Mouse (Mus musculus) ovary, postnatal 36 days (tissue): Measurements from ENCODE around the gene Aldoc.
"Not testable (repeated sequence)": the region's sequence is repeated elsewhere in the genome, so short reads cannot be mapped to it uniquely, and the experiment has no call there.

Experiments used
- DNase-seq: peaks from one replicate; pipeline ENCODE4 v3.0.0; 2022; ENCODE audit warnings: low spot score, mixed read lengths

Aldoc gene

DNA sequence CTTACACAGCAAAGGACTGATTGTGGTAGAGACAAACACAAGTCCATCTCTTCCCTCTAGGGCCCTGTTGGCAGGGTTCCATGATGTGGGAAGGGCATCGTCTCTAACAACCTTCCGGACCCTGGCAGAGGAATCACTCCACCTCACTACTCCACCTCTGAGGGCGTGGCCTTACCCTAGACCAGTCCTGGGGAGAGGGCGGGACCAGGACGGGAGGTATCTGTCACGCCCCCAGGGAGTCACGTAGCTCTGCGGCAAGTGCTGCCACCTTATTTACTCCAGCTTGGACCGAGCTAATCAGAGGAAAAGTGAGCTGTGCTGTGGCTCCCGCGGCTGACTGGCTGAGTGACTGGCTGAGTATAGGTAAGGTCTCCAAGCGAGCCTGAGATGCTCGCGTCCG is at the start of gene Aldoc:
TSS of gene Aldoc (plus strand) at position 109 of the 400 bp plus-strand sequence.
- DNase-seq = peak; percentile 82

DNA sequence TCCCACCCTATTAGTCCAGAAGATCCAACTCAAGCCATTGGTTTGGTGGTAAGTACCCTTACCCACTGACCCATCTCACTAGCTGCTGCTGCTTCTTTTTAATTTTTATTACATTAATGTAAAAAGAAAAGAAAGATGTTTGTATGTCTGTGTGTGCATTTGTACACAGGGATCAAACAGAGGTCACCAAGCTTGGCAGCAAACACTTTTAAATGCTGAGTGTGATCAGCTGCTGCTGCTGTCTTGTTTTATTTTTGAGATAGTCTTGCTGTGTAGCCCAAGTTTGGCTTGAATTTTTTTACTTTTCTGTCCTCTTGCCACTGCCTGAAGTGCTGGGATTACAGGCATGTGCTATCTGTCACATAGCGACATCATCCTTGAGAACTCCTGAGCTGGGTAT is 47.2 kb upstream of the Aldoc start:
- DNase-seq = no peak

DNA sequence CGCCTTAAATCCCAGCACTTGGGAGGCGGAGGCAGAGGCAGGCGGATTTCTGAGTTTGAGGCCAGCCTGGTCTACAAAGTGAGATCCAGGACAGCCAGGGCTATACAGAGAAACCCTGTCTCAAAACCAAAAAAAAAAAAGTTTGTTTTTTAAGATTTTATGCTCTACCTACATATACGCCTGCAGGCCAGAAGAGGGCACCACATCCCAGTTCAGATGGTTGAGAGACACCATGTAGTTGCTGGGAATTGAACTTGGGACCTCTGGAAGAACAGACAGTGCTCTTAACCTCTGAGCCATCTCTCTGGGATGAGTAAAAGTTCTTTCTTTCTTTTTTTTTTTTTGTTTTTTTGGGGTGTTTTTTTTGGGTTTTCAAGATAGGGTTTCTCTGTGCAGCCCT is 46.6 kb upstream of the Aldoc start:
- not testable (repeated sequence) for DNase-seq

DNA sequence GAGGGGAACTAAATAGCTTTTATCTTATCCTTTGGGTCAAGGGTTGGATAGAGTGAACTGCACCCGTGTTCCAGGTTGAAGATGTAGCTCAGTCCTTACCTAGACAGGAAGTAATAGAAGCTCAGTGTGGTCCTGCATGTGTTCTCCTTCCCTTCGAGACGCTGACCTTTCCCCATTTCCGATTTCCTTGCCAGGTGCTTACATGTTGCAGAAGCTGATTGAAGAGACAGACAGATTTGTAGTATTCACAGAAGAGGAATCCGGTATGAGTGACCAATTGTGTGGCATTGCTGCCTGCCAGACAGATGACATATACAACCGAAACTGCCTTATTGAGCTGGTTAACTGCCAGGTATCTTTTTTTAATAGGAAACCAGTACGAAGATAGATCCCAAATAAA is 43.9 kb upstream of the Aldoc start:
- DNase-seq = no peak

DNA sequence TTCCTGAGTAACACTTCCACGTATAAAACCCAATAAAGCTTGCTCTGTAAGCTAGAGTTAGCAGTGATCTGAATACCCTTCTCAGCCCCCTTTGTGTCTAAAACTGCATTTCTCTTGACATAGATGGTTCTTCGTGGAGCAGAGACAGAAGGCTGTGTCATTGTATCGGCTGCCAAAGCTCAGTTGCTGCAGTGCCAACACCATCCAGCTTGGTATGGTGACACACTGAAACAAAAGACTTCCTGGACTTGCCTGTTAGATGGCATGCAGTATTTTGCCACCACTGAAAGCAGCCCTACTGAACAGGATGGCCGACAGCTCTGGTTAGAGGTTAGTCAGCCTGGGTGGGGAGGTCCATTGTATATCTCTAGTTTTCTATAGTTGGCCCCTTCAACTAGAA is 43.2 kb upstream of the Aldoc start:
- DNase-seq = no peak

DNA sequence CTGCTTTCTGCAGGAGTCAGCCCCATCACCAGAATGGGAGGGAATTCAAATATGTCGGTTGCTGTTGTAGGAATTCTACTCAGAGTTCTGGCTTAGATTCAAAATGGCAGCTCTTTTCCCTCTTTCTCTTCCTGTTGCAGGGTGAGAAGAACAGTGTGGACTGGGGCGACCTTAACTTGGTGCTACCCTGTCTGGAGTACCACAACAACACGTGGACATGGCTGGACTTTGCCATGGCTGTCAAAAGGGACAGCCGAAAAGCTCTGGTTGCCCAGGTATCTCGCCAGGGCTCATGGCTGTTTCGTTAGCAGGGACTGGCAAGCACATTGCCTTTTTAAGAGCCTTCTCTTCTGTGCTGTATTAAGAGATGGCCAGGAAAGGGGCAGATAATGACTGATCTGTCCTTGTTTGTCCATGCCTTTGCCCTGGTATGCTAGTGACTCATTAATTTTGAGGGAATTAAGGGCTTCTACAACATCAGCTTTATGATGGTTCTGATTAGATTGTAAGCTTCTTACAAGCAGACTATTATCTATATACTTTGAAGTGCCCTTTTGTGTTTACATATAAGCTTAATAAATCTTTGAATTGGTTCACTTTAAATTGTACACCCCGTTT is 33.5 kb upstream of the Aldoc start:
- no peak for DNase-seq

DNA sequence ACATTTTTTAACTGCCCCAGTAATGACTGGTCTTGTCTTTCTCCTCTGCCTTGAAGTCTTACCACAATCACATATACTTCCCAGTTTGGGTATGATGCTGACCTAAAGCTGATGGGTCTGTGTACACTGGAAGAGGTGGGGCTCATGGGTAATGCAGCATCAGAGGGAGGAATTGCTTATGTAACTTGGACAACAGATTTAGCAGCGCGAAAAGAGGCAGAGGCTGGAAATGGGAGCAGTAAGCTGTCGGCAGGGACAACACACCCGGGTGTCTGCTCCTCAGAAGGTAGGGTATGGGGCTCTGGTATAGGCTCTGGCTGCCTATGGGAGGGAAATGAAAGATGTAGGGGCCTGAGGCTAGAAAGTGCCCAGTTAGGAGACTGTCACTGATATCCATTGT is 32.1 kb upstream of the Aldoc start, which contains the start of gene BC030499:
TSS of gene BC030499 (plus strand) at position 188 of the 400 bp plus-strand sequence.
- no peak for DNase-seq

DNA sequence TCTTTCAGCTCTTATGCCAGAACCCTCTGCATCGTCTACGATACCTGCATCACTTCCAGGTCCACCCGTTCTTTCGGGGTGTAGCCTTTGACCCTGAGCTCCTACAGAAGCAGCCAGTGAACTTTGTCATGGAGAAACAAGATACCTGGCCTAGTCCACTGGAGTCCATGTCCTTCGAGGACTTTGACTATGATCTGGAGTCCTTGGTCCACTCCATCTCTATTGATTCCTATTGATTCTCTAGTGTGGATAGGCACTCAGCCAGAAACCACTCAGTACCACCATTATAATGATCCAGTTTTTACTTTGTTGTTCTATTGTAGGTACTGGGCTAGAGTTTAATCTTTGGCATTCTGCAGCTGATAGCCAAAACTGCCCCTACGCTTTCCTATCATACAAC is 28.2 kb upstream of the Aldoc start:
- DNase-seq = no peak

DNA sequence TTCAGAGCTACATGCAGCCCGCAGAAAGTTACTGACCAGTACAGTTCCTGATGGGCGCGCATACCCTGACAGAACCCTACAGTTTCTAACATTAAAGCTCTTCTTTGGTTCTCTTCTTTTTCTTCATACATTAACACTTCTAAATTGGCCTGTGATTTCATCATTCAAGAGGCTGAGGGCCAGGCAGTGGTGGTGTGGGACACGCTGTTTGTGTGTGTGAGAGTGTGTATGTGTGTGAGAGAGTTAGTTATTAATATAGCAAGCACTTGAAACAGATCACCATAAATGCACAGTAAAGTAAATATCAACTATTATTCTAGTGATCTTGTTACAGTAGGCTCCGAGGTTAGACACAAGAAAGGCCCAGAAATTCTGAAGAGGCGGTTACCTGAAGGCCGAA is 21.9 kb upstream of the Aldoc start:
- DNase-seq = no peak

DNA sequence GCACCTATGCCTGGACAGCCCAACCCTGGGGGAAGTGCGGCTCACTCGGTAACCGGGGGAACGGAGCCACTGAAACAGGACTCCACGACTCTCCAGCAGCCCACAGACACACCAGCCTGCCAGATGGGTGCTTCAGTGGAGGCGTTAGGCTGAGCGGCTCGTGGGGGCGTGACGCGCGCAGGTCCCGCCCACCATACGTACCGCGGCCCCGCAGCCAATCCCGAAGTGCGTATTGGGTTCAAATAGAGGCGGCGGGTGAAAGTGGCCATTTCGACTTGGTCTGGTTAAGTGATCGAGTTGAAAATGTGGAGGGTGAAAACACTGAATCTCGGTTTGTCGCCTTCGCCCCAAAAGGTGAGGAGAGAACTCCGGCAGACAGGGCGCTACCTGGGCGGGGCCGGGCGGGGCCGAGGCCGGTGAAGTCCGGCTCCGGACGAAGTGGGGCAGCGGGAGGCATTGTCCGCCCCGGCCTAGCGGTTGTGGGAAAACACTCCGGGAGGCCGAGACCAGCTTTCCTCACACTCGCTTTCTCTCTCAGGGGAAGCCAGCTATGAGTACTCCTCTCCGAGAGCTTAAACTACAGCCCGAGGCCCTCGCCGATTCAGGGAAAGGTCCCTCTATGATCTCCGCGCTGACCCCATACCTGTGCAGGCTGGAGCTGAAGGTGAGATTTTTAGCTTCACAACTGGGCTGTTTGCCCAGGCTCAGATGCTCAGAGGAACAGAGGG is 21.2 kb upstream of the Aldoc start, which contains the start of gene Spag5:
TSS of gene Spag5 (plus strand) at position 173 of the 728 bp plus-strand sequence.
- peak; percentile 89 for DNase-seq

DNA sequence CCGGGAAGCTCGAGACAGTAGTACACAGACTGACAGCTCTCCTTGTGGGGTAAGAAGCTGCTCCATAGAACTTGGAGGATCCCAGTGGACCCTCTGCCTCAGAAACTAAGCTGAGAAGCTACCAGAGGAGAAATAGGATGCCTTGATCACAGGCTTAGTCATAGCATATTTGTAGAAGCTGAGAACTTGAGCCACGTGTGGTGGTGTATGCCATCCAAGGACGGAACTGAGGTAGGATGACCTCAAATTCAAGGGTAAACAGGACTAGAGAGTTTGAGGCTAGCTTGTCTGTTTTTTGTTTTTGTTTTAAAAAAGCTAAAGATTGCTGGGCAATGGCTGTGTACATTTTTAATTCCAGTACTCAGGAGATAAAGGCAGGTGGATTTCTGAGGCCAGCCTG is 17.5 kb upstream of the Aldoc start:
- no peak for DNase-seq

DNA sequence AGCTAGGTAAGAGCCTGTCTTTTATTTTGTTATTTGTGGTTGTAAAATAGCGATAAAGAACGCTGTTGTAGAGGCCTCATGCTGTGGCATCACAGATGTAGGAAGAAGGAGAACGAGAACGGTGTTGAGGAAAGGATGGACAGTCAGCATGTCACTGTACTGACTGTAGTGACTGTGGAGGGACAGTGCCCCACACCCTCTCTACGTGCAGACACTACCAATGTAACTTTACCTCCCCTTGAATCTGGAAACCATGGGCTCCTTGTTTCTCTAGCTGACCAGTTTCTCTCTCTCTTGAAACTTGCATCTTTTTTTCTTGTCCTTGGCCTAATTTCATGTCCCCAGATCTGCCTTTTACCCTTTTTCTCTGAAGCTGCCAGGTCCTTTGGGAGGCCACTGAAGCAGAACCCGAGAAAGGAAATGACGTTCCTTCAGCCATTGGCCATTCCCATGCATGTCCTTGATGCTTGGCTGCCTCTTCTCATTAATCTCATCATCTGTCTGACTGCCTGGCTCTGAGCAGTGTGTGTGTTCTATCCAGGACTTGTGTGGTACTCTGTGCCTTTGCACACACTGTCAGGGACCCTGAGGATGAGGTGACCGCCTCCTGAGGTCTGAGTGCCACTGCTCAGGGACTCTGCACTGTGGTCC is 11.8 kb upstream of the Aldoc start:
- DNase-seq = no peak

DNA sequence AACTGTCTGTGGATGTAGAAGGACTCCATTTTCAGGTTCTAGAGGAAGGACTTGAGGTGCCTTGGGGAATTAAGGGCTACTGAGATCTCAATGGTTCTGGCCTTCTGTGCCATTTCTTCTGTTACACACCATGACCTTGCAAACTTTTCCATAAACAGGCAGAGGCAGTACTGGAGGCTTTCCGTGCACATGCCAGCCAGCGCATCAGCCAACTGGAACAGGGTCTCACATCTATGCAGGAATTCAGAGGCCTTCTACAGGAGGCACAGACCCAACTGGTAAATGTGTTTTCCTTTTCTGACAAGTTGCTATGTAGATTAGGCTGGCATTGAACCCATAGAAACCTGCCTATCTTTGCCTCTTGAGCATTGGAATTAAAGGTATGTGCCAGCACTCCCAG is 9.1 kb upstream of the Aldoc start:
- no peak for DNase-seq

DNA sequence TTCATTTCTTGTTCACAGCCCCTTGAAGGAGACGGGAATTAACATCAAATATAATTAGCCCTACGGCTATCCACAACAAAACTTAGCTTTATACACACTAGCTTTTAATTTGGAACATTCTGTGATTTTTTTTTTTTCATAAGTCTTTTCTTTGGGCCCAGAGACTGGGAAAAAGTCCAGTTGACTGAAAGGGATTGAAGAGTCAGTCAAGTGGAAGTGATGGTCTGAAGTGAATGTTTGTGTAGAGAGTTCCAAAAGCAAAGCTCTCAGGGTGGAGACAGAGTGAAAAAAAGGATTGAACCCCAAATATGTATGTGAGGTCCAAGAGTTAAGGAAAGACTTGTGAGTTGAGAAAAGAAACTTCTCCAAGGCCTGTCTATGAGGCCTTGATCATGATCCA is 4.4 kb upstream of the Aldoc start:
- no peak for DNase-seq

DNA sequence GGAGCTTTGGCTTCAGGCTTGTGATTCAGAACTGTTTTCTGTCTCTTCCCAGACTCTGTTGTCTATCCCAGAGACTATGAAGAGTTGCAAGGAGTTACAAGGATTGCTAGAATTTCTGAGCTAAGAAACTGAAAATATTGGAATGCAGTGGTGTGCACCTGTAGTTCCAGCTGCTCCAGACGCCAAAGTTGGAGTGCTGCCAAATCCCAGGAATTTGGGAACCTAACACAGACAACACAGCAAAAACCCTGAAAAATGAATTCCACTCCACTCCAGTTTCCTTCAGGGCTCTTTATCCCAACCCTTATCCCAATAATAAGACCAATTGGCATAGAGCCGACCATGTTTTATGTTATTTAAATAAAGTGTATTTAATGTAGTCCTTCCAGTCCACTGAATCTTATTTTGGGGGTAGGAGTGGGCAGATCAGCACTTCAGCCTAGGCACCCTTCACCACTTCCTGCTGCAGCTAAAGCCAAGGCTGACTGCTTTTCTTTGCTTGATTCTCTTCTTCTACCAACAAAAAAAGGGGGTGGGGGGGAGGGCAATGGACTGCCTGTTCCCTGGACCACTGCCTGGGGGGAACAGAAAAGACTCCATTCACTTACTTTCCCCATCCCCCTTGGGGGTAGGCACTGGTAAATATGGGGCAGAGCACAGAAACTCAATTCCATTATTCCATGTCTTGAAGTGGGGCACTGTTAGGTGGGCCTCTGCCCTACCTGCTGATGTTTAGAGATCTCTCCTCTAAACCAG is 514 bp upstream of the Aldoc start:
- DNase-seq = no peak

DNA sequence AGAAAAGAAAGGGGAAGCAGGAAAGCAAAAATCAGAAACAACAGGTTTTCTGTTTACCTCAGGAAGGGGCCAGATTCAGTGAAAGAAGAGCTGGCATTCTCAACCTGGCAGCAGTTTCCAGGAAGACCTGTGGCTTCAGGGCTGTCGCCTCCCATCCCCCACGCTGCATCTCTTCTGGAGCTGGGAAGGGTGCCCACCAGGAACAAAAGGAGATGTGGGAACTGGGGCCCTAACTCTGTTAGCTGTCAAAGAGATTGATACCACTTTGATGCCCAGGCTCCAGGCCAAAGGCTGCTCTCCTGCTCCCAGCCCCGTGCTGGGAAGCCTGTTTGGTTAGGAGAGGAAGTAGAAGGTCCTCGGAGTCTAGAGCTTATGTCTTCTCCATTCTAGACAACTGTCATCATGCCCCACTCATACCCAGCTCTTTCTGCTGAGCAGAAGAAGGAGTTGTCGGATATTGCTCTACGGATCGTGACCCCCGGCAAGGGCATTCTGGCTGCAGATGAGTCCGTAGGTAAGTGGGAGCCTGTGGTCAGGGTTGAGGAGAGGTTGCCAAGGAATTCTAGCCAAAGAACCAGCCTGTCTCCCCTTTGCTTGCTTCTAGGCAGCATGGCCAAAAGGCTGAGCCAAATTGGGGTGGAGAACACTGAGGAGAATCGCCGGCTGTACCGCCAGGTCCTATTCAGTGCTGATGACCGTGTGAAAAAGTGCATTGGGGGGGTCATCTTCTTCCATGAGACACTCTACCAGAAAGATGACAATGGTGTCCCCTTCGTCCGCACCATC is 1.4 kb downstream of the Aldoc start:
- no peak for DNase-seq

DNA sequence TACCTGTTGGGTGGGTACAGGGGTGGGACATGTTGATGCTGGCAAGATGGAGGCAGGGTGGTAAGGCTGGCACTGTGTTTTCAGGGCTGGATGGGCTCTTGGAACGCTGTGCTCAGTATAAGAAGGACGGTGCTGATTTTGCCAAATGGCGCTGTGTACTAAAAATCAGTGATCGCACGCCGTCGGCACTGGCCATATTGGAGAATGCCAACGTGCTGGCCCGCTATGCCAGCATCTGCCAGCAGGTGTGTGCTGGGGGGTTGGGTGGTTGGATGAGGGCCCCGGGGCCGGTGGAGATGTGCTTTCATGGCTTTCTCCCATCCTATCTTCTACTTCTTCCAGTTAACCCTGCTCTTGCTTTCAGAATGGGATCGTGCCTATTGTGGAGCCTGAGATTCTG is 2.2 kb downstream of the Aldoc start:
- DNase-seq = no peak

DNA sequence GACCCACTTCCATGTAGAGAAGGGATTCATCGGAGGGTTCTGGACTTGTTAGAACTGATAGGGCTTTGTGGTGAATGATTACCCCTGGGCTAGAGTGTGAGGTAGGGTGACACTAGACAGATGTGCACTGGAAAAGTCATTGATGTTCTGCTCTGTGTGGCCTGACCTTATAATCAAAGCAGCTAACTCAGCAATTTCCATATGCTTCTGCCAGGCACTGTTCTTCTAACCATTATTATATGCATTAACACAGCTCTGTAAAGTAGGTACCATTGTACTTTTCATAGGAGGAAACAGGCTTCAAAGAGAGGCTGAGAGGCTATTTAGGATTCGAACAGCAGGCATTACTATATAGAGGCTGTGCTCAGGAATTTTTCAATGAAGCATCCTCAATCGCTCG is 4.4 kb downstream of the Aldoc start:
- no peak for DNase-seq

DNA sequence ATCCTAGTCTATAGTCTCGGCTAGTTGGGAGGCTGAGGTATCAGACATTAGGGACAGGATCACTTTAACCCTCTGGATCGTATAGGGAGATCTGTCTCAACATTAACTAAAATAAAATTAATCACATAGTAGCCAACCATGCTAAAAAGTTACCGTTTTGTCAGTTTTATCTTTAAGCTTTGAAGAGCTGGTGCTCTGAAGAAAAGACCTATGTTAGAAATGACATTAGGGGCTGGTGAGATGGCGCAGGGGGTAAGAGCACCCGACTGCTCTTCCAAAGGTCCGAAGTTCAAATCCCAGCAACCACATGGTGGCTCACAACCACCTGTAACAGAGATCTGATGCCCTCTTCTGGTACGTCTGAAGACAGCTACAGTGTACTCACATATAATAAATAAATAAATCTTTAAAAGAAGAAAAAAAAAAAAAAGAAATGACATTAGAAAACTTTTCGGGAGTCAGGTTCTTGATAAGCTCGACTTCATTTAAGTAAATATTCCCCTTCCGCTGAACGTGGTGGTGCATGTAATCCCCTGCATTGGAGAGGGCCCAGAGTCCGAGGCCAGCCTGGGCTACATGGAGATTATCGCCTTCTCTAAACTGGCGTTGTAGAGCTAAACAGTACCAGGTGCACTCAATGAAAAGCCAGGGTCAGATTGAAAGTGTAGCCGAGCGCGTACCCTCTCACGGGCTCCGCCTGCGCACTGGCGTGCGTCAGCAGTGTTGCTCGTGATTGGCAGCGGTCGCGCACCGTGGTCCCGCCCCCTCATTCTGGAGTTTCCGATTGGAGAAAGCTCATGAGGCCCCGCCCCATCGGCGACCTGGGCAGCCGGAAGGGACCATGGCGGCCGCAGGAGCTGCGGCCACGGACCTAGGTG is 5.1 kb downstream of the Aldoc start, which contains the start of gene Pigs:
TSS of gene Pigs (plus strand) at position 782 of the 878 bp plus-strand sequence.
- peak; percentile 96 for DNase-seq

DNA sequence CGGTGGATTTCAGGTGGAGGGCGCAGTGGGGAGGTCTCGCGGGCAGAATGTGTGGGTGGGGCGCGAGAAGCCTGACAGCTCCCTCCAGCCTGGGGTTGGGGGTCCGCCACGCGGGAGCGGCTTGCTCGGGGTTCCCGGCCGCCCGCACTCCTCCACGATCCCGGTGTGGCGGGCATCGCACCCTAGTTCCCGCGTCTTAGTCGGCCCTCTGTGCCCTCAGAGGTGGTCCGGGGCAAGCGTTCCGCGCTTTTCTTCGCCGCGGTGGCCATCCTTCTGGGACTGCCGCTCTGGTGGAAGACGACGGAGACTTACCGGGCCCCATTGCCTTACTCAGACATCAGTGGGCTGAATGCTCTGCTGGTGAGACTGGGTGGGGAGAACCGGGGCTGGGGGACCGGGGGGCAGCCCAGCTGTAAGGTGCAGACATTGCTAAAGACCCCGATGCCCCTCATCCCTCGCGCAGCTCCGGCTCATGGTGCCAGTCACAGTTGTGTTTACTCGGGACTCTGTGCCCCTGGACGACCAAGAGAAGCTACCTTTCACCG is 5.8 kb downstream of the Aldoc start:
- DNase-seq = no peak
